Mouse (Mus musculus): ENCODE results near the gene Mipep. TPM values are rescaled to one million over a fixed set of nuclear protein-coding genes. Genes with fewer than 3 reads are reported as not detected.

Gene Mipep
- polyA plus RNA-seq, 1 experiment from 2014 or later, result 25.8 TPM

DNA sequence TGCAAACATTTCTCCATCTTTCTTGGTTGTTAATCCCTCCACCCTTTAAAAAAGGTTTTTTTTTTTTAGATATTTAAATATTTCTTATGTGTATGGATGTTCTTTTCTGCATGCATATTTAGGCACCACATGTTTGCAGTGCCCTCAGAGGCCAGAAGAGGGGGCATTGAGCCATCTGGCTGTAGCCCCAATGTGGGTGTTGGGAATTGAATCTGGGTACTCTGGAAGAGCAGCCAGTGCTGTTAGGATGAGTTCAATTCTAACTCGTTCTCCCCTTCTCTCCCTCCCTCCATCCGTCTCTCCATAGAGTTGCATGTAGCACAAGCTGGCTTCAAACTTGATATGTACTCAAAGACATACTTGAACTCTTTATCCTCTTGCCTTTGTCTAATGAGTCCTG, 10.9 kb upstream of the Mipep start:
- no peak for ATAC-seq (ENCODE audit: insufficient number of reproducible peaks, low FRiP score, low TSS enrichment, low read depth)
- Histone ChIP-seq H3K4me1 (ENCODE audit: control insufficient read depth, insufficient read depth, low read length) (no peaks in the 10 kb centered on the region), H3K27me3 (ENCODE audit: control insufficient read depth, insufficient read depth, low read length) (no peaks in the 10 kb centered on the region), H3K36me3 (ENCODE audit: control insufficient read depth, insufficient read depth, low read length) (no peaks in the 10 kb centered on the region), H3K4me3 (ENCODE audit: low read depth, low read length) (no peak overlapping the region), H3K9me3 (ENCODE audit: control insufficient read depth, low read length) (no peaks in the 10 kb centered on the region), H3K27ac (replicated peaks; ENCODE audit: low read depth, low read length) (no peak overlapping the region), H3K4me2 (ENCODE audit: low read depth, severe bottlenecking) (no peak overlapping the region), H3K9ac (ENCODE audit: low read length) (no peak overlapping the region)
- WGBS, result 88% methylated on average over 2 of the region's 2 CpGs
- no peak for DNase-seq (ENCODE audit: low spot score)

DNA sequence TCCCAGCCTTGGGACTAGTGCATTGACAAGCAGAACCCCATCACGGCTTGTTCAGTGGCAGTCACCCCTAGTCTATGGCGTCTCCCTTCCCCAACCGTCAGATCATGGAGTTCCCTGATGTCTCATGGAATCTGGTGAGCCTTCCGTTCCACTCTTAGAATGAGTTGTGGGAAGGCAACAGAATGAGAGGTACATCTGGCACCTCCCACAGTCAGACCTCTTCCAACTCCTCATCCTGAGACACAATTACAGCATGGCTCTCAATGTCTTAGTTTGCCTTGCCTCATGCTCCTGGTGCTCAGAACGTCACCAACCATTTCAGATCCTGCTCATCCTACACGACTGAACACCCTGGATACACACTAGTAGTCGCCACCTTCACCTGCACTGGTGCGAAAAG, 7.9 kb upstream of the Mipep start:
- ATAC-seq (ENCODE audit: insufficient number of reproducible peaks, low FRiP score, low TSS enrichment, low read depth), result no peak
- Histone ChIP-seq H3K4me3 (ENCODE audit: low read depth, low read length) (no peak overlapping the region), H3K9me3 (ENCODE audit: control insufficient read depth, low read length) (no peaks in the 10 kb centered on the region), H3K4me2 (ENCODE audit: low read depth, severe bottlenecking) (no peak overlapping the region), H3K9ac (ENCODE audit: low read length) (no peak overlapping the region), H3K36me3 (ENCODE audit: control insufficient read depth, insufficient read depth, low read length) (no peaks in the 10 kb centered on the region), H3K4me1 (ENCODE audit: control insufficient read depth, insufficient read depth, low read length) (no peaks in the 10 kb centered on the region), H3K27ac (replicated peaks; ENCODE audit: low read depth, low read length) (no peak overlapping the region), H3K27me3 (ENCODE audit: control insufficient read depth, insufficient read depth, low read length) (no peaks in the 10 kb centered on the region)
- WGBS, result 88% methylated on average over 8 of the region's 8 CpGs
- DNase-seq (ENCODE audit: low spot score), result no peak

DNA sequence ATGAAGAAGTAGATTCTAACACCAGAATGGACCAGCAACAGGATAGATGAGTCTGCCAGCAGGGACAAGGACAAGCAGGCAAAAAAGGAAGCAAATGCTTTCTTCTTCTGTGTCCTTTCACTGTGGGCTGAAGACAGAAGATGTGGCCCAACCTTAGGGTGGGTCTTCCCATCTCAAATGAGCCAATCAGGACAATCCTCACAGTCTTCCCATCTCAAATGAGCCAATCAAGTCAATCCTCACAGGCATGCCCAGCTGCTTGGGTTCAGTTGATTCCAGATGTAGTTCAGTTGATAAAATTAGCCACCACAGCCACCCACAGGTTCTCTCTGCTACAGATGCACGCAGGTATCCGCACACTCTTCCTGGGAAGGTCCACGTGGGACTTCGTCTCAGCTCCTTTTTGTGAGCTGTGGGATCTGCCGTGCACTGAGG, 6.9 kb upstream of the Mipep start:
- no peak for ATAC-seq (ENCODE audit: insufficient number of reproducible peaks, low FRiP score, low TSS enrichment, low read depth)
- WGBS, result 86% methylated on average over 5 of the region's 5 CpGs
- H3K36me3 ChIP-seq (ENCODE audit: control insufficient read depth, insufficient read depth, low read length), result no peaks in the 10 kb centered on the region

DNA sequence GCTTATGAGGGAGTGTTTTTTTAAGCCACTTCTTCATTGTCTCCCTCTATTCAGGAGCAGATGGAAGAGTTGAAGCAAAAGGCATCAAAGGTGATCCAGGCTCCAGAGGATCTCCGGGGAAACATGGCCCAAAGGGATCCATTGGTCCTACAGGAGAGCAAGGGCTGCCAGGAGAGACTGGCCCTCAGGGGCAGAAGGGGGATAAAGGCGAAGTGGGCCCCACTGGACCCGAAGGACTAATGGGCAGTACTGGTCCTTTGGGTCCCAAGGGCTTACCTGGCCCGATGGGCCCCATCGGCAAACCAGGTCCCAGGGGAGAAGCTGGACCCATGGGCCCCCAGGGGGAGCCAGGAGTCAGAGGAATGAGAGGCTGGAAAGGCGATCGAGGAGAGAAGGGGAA, 5.2 kb upstream of the Mipep start:
- no peaks in the 10 kb centered on the region for H3K9me3 ChIP-seq (ENCODE audit: control insufficient read depth, low read length)
- H3K4me1 ChIP-seq (ENCODE audit: control insufficient read depth, insufficient read depth, low read length), result no peaks in the 10 kb centered on the region
- no peak overlapping the region for H3K4me2 ChIP-seq (ENCODE audit: low read depth, severe bottlenecking)
- ATAC-seq (ENCODE audit: insufficient number of reproducible peaks, low FRiP score, low TSS enrichment, low read depth) (no peak), DNase-seq (ENCODE audit: low spot score) (no peak)
- H3K9ac ChIP-seq (ENCODE audit: low read length), result no peak overlapping the region
- WGBS, result 81% methylated on average over 7 of the region's 7 CpGs
- H3K36me3 ChIP-seq (ENCODE audit: control insufficient read depth, insufficient read depth, low read length), result no peaks in the 10 kb centered on the region
- no peak overlapping the region for H3K27ac ChIP-seq (replicated peaks; ENCODE audit: low read depth, low read length)
- no peak overlapping the region for H3K4me3 ChIP-seq (ENCODE audit: low read depth, low read length)
- no peaks in the 10 kb centered on the region for H3K27me3 ChIP-seq (ENCODE audit: control insufficient read depth, insufficient read depth, low read length)

More for the DNA sequence above, 6.9 kb upstream of the Mipep start:
- H3K27me3 ChIP-seq (ENCODE audit: control insufficient read depth, insufficient read depth, low read length), result no peaks in the 10 kb centered on the region
- H3K4me2 ChIP-seq (ENCODE audit: low read depth, severe bottlenecking), result no peak overlapping the region
- no peak for DNase-seq (ENCODE audit: low spot score)
- H3K9me3 ChIP-seq (ENCODE audit: control insufficient read depth, low read length), result no peaks in the 10 kb centered on the region
- no peak overlapping the region for H3K9ac ChIP-seq (ENCODE audit: low read length)
- H3K27ac ChIP-seq (replicated peaks; ENCODE audit: low read depth, low read length), result no peak overlapping the region
- no peaks in the 10 kb centered on the region for H3K4me1 ChIP-seq (ENCODE audit: control insufficient read depth, insufficient read depth, low read length)
- no peak overlapping the region for H3K4me3 ChIP-seq (ENCODE audit: low read depth, low read length)

DNA sequence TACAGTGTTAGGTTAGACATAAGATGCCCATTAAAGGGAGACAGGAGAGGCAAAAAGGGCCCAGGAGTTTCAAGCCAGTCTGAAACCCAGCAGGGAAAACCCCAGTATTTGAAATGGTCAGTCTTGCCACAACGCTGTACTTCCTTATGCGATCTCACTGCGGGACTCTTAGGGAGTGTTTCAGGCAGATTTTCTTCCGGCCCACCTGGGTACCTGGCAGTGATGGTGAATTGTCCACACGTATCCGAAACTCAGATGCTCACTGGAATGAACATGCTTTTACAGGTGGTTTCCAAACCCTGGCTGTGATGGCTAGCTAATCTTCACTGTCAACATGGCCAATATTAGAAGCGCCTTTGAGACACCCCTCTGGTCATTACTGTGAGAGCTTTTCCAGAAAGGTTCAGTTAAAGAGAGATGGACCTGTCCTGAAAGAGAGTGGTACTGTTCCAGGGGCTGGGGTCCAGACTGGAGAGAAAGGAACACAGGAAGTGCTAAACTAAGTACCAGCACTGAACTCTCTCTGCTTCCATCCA, 2.2 kb upstream of the Mipep start:
- Histone ChIP-seq H3K4me3 (ENCODE audit: low read depth, low read length) (no peak overlapping the region), H3K36me3 (ENCODE audit: control insufficient read depth, insufficient read depth, low read length) (no peaks in the 10 kb centered on the region), H3K4me2 (ENCODE audit: low read depth, severe bottlenecking) (no peak overlapping the region), H3K9me3 (ENCODE audit: control insufficient read depth, low read length) (no peaks in the 10 kb centered on the region), H3K27me3 (ENCODE audit: control insufficient read depth, insufficient read depth, low read length) (no peaks in the 10 kb centered on the region), H3K9ac (ENCODE audit: low read length) (no peak overlapping the region), H3K27ac (replicated peaks; ENCODE audit: low read depth, low read length) (no peak overlapping the region), H3K4me1 (ENCODE audit: control insufficient read depth, insufficient read depth, low read length) (no peaks in the 10 kb centered on the region)
- no peak for DNase-seq (ENCODE audit: low spot score)
- no peak for ATAC-seq (ENCODE audit: insufficient number of reproducible peaks, low FRiP score, low TSS enrichment, low read depth)
- WGBS, result 45% methylated on average over 7 of the region's 7 CpGs

DNA sequence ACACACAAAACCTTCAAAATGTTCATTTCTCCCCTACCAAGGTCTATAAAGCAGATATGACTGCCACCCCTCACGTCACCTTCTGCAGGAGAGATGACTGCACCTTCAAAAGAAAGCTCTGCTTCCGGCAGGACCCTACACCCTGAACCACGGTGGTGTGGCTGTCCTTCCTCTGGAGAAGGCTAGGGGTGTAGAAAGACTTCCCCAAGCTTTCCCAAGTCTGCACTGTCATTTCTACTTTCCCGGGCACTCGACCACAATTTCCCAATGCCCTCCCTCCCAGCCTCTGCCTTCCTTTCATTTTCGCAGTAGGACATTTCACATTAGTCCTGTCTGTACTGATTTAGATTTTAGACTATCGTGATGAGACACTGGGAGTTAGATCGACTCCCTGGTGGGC, 1.2 kb upstream of the Mipep start:
- ATAC-seq (ENCODE audit: insufficient number of reproducible peaks, low FRiP score, low TSS enrichment, low read depth), result no peak
- no peaks in the 10 kb centered on the region for H3K36me3 ChIP-seq (ENCODE audit: control insufficient read depth, insufficient read depth, low read length)
- H3K9ac ChIP-seq (ENCODE audit: low read length), result no peak overlapping the region
- no peak overlapping the region for H3K4me2 ChIP-seq (ENCODE audit: low read depth, severe bottlenecking)
- WGBS, result 34% methylated on average over 8 of the region's 8 CpGs
- no peak overlapping the region for H3K27ac ChIP-seq (replicated peaks; ENCODE audit: low read depth, low read length)
- DNase-seq (ENCODE audit: low spot score), result no peak
- H3K4me3 ChIP-seq (ENCODE audit: low read depth, low read length), result no peak overlapping the region
- no peaks in the 10 kb centered on the region for H3K27me3 ChIP-seq (ENCODE audit: control insufficient read depth, insufficient read depth, low read length)
- H3K9me3 ChIP-seq (ENCODE audit: control insufficient read depth, low read length), result no peaks in the 10 kb centered on the region
- no peaks in the 10 kb centered on the region for H3K4me1 ChIP-seq (ENCODE audit: control insufficient read depth, insufficient read depth, low read length)

DNA sequence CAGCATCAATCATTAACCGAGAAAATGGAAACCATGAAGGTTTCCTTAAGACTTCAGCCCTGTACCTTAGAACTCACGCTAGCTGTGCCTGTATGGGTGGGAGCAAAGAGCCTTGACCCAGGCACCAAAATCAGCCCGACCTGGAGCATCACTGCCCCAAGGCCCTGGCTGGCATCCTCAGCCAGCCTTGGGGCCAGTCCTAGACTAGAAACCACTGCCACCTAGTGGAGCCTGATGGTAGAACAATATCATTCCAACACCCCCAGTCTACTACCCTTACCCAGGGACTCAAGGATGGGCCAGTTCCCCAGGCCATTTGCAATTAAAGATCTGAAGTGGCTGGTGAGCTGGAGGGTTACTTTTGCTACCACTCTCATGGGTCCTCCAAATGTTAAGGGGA, 5.7 kb downstream of the Mipep start:
- H3K27ac ChIP-seq (replicated peaks; ENCODE audit: low read depth, low read length), result no peak overlapping the region
- ATAC-seq (ENCODE audit: insufficient number of reproducible peaks, low FRiP score, low TSS enrichment, low read depth) (no peak), DNase-seq (ENCODE audit: low spot score) (peak; percentile 72)
- whole genome bisulfite sequencing, result 39% methylated on average over 3 of the region's 3 CpGs
- no peaks in the 10 kb centered on the region for H3K4me1 ChIP-seq (ENCODE audit: control insufficient read depth, insufficient read depth, low read length)
- H3K4me3 ChIP-seq (ENCODE audit: low read depth, low read length), result no peak overlapping the region
- H3K9ac ChIP-seq (ENCODE audit: low read length), result no peak overlapping the region
- no peaks in the 10 kb centered on the region for H3K9me3 ChIP-seq (ENCODE audit: control insufficient read depth, low read length)
- H3K4me2 ChIP-seq (ENCODE audit: low read depth, severe bottlenecking), result no peak overlapping the region
- H3K27me3 ChIP-seq (ENCODE audit: control insufficient read depth, insufficient read depth, low read length), result no peaks in the 10 kb centered on the region
- H3K36me3 ChIP-seq (ENCODE audit: control insufficient read depth, insufficient read depth, low read length), result peaks cover 2% of the 10 kb centered on the region; the same call in 1 of the 2 replicates

DNA sequence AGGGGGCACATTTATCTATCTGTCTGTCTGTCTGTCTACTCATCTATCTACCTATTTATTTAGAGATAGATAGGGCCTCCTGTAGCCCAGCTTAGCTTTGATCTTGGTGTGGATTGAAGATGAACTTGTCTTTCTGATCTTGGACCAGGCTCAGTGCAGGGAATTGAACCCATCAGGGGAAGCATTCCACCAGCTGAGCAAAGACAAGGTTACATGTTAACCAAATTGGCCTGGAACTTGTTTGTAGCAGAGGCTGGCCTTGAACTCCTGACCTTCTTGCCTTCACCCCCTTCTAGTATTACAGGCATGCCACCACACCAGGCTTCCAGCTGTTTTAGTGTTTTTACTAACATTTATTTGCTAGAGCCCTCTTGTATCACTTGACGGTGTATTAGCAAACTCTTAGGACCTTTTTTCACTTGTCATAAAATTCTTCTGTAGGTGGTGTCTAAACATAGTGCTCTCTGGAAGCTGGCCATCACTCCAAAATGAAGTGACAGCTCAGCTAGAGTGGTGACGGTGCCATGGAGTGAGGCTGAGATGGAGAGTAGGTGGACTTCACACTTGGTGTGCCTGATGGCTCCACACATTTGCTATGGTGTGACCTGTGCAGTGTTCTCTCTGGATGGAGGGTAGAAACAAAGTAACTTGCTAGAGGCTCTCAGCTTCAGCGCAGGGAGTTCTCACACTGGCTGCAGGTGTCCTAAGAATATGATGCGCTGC, 12.4 kb downstream of the Mipep start:
- H3K36me3 ChIP-seq (ENCODE audit: control insufficient read depth, insufficient read depth, low read length), result no peaks in the 10 kb centered on the region; the same call in 1 of the 2 replicates
- no peak for DNase-seq (ENCODE audit: low spot score)

DNA sequence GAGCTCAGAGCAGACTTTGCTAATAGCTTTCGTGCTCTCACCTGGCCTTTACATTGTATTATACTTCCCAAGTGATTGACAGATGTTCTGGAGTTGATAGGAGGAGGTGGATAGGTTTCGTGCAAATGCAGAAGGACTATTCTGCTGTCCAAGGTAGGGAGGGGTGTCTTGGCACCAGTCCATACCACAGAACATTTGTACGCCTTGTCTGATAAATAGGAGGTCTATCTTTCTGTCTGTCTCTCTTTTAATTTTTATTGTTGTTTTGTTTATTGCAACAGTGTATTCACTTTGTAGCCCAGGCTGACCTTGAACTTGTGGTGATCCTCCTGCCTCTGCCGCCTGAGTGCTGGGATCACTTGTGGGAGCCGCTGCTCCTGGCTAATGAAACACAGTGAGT, 13.2 kb downstream of the Mipep start:
- Histone ChIP-seq H3K9me3 (ENCODE audit: control insufficient read depth, low read length) (no peaks in the 10 kb centered on the region), H3K27me3 (ENCODE audit: control insufficient read depth, insufficient read depth, low read length) (no peaks in the 10 kb centered on the region), H3K4me3 (ENCODE audit: low read depth, low read length) (no peak overlapping the region), H3K36me3 (ENCODE audit: control insufficient read depth, insufficient read depth, low read length) (no peaks in the 10 kb centered on the region; the same call in 1 of the 2 replicates), H3K4me1 (ENCODE audit: control insufficient read depth, insufficient read depth, low read length) (no peaks in the 10 kb centered on the region), H3K4me2 (ENCODE audit: low read depth, severe bottlenecking) (no peak overlapping the region), H3K27ac (replicated peaks; ENCODE audit: low read depth, low read length) (no peak overlapping the region), H3K9ac (ENCODE audit: low read length) (no peak overlapping the region)
- DNase-seq (ENCODE audit: low spot score) (no peak), ATAC-seq (ENCODE audit: insufficient number of reproducible peaks, low FRiP score, low TSS enrichment, low read depth) (no peak)
- 94% methylated on average over 5 of the region's 5 CpGs for WGBS

More for the DNA sequence above, 12.4 kb downstream of the Mipep start:
- Histone ChIP-seq H3K9ac (ENCODE audit: low read length) (no peak overlapping the region), H3K4me1 (ENCODE audit: control insufficient read depth, insufficient read depth, low read length) (no peaks in the 10 kb centered on the region), H3K9me3 (ENCODE audit: control insufficient read depth, low read length) (no peaks in the 10 kb centered on the region), H3K27me3 (ENCODE audit: control insufficient read depth, insufficient read depth, low read length) (no peaks in the 10 kb centered on the region), H3K27ac (replicated peaks; ENCODE audit: low read depth, low read length) (no peak overlapping the region), H3K4me2 (ENCODE audit: low read depth, severe bottlenecking) (no peak overlapping the region), H3K4me3 (ENCODE audit: low read depth, low read length) (no peak overlapping the region)
- WGBS, result 82% methylated on average over 4 of the region's 4 CpGs
- ATAC-seq (ENCODE audit: insufficient number of reproducible peaks, low FRiP score, low TSS enrichment, low read depth), result no peak

Measured in limb, embryonic 11.5 days (tissue).